Mouse (Mus musculus): ENCODE results near the gene Klf17.
A peak's percentile ranks its signal among the peaks of the same experiment; 100 is the strongest.
"Not testable (repeated sequence)": the region's sequence is repeated elsewhere in the genome, so short reads cannot be mapped to it uniquely, and the experiment has no call there.

The Klf17 gene

DNA sequence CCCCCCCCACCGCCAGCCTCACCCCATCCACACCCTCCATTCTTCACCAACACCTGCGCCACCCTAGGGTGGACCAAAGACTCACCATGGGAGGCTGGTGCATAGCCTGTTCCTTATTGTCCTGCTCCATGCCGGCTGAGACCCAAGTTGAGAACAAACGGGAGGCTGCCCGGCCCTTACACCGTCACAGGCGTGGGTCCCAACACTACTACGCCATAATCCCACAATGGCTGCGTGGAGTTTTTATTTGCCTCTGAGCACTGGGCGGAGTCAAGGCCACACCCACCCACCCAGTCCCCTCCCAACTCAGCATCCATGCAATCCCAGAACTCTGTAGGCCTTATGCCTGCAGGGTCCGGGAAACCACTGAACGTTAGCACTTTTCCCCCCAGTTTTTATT, at the start of gene Klf17:
TSS of gene Klf17 (minus strand) at position 233 of the 400 bp plus-strand sequence.
- DNase-seq: no peak

DNA sequence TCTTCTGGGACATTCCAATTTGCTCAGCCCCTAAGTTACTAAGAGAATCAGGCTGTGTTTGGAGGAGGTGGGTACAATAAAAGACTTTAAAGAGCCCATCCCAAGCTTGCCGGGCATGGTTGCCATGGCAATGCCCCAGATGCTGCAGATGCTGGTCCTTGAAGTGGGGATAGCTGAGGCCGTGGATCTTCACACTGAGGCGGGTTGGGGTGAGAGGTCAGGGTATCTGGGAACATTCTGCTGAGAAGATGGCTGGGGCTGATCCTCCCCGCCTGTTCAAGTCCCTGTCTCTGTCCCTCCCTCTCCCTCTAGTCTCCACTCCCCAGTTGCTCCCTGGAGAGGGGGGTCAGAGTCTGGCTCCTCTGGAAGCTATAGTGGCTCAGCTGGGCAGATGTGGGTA, 48.9 kb upstream of the Klf17 start:
- no peak for DNase-seq

DNA sequence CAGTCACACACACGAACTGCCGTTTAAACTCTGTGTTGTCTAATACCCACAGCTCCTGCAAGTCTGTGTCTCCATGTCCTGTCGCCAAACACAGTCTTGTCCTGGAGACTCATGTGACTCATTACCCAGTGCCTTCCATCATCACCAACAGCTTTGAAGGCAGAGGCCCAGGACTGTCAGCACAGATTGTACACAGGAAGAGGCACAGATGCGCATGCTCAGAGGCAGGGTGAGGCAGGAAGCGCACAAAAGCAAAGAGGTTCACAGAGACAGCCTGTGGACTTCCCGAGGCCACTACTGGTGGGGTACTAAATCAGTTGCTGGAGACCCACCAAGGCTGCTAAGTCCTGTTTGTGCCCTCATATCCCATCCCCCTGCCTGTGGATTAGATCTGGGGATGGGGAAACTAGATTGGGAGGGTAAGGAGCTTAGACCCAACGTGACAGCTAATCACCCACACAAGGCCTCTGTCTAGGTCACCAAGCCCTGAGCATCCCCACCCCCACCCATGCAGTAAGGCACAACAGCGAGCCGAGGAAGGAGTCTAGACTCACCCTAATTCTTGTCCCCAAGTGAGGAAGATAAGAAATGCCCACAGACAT, 48.2 kb upstream of the Klf17 start:
- DNase-seq: no peak

GRCm38 (mm10) chr4:117810933-117811332, 45.5 kb upstream of the Klf17 start:
- DNase-seq: no peak

GRCm38 (mm10) chr4:117806992-117807391, 41.5 kb upstream of the Klf17 start:
- DNase-seq: no peak

GRCm38 (mm10) chr4:117799904-117800303, 34.5 kb upstream of the Klf17 start:
- no peak for DNase-seq

DNA sequence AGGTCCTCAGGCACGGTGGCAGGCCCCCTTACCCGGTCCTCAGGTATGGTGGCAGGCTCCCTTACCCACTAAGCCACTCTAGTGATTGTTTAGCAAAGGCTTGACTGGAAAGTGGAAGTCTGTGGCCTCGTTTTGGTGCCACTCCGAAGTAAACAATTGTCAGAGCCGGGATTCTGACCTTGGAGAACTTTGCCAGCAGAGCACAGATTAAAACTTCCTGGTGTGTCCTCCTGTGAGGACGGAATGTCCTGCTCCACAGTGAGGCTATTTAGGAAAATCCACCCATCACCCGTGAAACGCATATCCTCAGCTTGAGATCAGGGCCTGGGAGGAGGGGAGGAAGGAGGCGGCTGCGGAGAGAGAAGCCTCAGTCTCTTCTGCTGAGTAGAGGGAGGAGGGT, 22.9 kb upstream of the Klf17 start:
- no peak for DNase-seq

DNA sequence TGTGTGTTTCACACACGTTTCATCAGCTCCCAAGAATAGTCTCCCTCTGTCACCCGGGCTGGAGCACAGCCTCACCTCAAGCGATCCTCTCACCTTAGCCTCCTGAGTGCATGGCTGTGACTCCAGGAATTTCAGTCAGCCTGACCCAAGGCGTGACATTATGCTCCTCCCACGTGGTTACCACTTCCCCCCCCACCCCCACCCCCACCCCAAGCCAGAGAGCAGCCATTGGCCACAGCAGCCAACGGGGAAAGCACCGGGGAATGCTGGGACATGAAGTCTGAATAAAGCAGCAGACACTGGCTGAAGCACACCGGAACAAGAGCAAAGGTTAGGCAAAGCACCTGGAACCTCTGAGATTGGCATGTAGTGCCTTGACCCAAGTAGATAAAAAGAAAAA, 21.5 kb upstream of the Klf17 start:
- DNase-seq: no peak

GRCm38 (mm10) chr4:117782908-117783307, 17.5 kb upstream of the Klf17 start:
- DNase-seq: no peak

GRCm38 (mm10) chr4:117772960-117773359, 7.5 kb upstream of the Klf17 start:
- DNase-seq: no peak

- peak; percentile 39 to 64 for DNase-seq
These were observed 5.5 kb upstream of the Klf17 start for GRCm38 (mm10) chr4:117770935-117771334.

DNA sequence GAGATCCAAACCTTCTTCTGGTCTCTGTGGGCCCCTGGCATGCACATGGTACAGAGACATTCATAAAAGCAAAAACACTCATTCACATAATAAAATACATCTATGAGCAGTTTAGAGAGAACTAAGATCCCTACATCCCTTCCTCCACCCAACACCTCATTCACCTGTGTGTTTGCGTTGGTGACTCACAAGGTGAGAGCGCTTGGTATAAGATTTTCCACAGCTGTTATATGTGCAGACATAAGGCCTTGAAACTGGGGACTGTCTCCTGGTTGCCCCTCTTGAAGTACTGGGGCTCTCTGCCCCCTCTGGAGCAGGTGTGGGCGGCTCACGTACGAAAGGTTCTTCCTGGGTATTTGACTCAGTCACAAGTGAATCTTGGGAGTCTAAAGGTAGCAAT, 5.3 kb downstream of the Klf17 start:
- no peak for DNase-seq

- not testable (repeated sequence) for DNase-seq
These were observed 13.0 kb downstream of the Klf17 start for GRCm38 (mm10) chr4:117752469-117752868.

GRCm38 (mm10) chr4:117737559-117737958, 27.9 kb downstream of the Klf17 start:
- DNase-seq: no peak

GRCm38 (mm10) chr4:117731926-117732325, 33.5 kb downstream of the Klf17 start:
- DNase-seq: no peak

DNA sequence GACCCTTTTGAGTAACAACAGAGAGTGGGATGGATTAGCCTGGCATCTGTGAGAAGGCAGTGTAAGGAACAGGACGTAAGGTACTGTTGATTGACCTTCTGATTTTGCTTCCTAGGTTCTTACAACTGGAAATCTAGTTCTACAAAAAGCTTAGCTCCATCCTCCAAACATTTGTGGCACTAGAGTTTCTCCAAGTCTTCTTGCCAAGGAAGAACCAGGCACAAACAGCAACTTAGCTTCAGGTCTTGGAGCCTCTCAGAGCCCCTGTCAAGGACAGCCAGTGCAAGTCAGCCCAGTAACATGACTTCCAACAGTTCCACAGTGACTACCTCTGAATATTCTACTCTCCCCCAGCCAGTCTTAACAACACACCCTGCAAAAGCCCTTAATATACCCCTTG, 41.3 kb downstream of the Klf17 start, which contains the start of gene Gm12845:
TSS of gene Gm12845 (plus strand) at position 301 of the 400 bp plus-strand sequence.
- DNase-seq: no peak

DNA sequence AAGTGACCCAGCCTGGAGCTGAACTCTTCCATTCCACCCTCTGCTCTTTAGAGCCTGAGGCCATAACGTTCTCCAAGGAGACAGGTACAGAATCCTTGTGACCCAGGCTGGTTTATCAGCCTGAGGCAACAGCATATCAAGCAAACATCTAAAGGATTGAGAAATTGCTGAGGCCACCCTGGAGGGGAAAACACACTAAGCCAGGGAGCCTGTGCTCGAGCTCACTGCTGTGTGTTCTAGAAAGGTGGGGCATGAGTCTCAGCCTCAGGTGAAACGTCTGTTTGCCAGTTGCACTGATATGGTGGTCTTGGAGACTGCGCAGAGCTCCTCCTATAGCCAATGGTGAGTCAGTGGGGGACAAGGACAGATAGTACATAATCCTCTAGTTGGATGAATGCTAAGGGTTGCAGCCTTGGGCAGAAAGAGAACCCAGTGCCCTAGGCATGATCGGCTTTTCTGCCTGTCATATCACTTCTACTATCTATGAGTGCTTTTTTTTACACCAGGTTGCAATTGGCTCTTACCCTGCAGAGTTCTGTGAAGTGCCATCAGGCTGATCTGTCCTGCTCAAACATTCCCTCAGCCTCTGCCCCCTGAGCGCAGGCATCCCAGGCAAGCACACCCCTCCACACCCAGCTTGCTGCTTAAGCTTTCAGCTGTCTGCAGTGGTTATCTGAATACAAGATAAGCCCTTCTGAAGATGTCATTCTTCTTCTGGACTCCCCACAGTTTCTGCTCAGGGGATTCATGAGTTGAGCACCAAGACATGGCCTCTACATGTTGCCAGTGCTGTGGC, 51.9 kb downstream of the Klf17 start:
- no peak for DNase-seq

DNA sequence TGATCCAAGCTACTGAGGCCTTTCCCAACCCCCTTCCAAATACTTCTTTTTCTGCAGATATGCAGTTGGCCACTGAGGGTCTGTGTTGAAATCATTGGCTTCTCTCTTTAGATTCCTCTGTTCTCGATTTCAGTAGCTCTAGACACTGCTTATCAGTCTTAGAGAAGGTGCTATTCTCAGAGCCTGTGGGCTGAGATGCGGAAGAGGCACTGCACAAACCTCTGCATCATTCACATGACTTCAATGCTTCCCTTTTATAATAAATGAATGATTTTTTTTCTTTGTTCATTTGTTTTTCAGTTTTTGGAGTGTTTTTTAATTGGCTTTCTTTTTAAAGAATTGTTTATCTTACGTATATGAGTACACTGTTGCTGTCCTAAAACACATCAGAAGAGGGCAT, 53.1 kb downstream of the Klf17 start:
- DNase-seq: no peak

DNA sequence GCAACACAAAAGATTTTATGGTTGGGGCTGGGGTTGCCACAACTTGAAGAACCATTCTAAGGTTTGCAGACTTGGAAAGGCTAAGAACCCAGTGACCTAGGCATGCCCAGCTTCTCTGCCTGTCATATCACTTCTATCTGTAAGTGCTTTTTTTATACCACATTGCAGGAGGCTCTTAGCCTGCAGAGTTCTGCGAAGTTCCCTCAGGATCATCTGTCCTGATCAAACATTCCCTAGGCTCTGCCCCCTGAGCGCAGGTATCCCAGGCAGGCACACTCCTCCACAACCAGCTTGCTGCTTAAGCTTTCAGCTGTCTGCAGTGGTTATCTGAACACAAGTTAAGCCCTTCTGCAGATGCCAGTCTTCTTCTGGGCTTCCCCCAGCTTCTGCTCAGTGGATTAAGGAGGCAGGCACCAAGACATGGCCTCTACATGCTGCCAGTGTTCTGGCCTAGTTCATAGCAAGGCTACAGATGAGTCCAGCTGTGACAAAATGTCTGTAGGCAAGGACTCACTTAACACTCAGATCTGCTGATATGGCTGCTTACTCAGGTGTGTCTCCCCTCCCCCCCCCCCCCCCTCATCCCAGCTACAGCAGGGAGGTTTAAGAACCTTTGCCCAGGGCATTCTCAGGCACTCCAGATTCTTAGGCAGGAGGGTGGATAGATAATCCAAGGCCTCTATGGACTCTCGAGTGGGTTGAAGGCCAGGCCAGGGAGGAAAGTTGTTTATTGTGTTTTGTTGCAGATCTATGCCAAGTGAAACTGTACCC, 56.5 kb downstream of the Klf17 start:
- DNase-seq: no peak
